Mouse (Mus musculus) lung, postnatal 0 days (tissue): ENCODE measurements at regions not wholly inside any gene's neighbourhood (a gene's known extent, or its start where the extent isn't known, plus 50 kb on each side); places are given as distances from the start of the nearest gene placed in this dataset.
A peak's percentile ranks its signal among the peaks of the same experiment; 100 is the strongest.

Source experiments
- ATAC-seq: fragments of 200-750 bp; cut with Nextera tagmentation; 2 replicates; pipeline ENCODE4 v1.8.0; 2017; ENCODE audit warnings: moderate library complexity
- DNase-seq: peaks from one replicate; pipeline ENCODE4 v3.0.0-alpha.2; 2016; ENCODE audit warnings: low spot score
- H3K27ac ChIP-seq: fragments of 300-500 bp; sonication (generic); 2 replicates; pipeline ENCODE4 v1.5.1; 2014; ENCODE audit warnings: antibody characterized with exemption, mild to moderate bottlenecking, low read length, mixed read lengths
- H3K27me3 ChIP-seq: fragments of 300-500 bp; sonication (generic); replicated peaks from 2 replicates; pipeline ENCODE4 v1.6.1; 2014; ENCODE audit warnings: low read length, mixed read lengths; ENCODE audit not compliant: insufficient read depth
- H3K36me3 ChIP-seq: fragments of 300-500 bp; sonication (generic); 2 replicates; pipeline ENCODE4 v1.6.1; 2014; ENCODE audit warnings: low read length, mixed read lengths; ENCODE audit not compliant: insufficient read depth
- H3K4me1 ChIP-seq: fragments of 300-500 bp; sonication (generic); 2 replicates; pipeline ENCODE4 v1.6.1; 2014; ENCODE audit warnings: antibody characterized with exemption, low read depth, low read length, mixed read lengths; ENCODE audit not compliant: insufficient read depth
- H3K4me2 ChIP-seq: fragments of 300-500 bp; sonication (generic); replicated peaks from 2 replicates; pipeline ENCODE4 v1.6.1; 2014; ENCODE audit warnings: low read depth, mild to moderate bottlenecking, low read length, moderate library complexity, mixed read lengths
- H3K4me3 ChIP-seq: fragments of 300-500 bp; sonication (generic); 2 replicates; pipeline ENCODE4 v1.5.1; 2014; ENCODE audit warnings: low read depth, low read length
- H3K9ac ChIP-seq: fragments of 300-500 bp; sonication (generic); replicated peaks from 2 replicates; pipeline ENCODE4 v1.6.1; 2014; ENCODE audit warnings: low read depth, mild to moderate bottlenecking
- H3K9me3 ChIP-seq: fragments of 300-500 bp; sonication (generic); 2 replicates; pipeline ENCODE4 v1.6.1; 2016; ENCODE audit warnings: low read length, mixed read lengths
- CTCF ChIP-seq: IDR thresholded peaks from 2 replicates; pipeline ENCODE4 v1.5.1; 2016; ENCODE audit warnings: antibody characterized with exemption, mild to moderate bottlenecking
- EP300 ChIP-seq: IDR thresholded peaks from 2 replicates; pipeline ENCODE4 v1.6.1; 2016; ENCODE audit warnings: antibody characterized with exemption, mild to moderate bottlenecking, control low read depth
- WGBS: fragments of 180-500 bp; shearing (Covaris S2); extraction: QIAGEN DNeasy Blood & Tissue Kit; methylation state at CpG from one replicate; pipeline ENCODE4 v1.1.7; 2014; 5-methylcytosine and 5-hydroxymethylcytosine counted together

DNA sequence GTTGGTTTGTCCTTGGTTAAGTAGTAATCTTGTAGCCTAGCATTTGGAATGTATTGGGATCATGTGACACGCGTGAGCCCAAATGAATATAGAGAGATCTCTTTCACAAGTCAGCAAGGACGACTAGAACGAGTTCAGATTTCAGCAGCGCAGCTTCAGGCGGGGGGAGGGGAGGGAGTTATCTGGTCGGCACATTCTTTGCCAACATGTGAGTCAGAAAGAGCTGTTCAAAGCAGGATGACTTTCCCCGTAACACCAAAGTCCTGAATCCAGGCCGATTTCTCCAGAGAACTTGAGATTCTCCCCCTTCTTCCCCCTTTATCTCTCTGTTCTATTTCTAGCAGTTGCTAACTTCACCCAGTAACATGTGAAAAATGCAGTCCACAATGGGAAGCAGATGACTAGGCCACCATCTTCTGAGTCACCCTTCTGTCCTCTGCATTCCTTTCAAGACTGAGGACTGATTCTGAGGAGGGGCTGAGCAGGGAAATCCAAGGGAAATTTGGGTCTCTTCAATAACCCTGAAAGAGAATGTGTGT is 155.1 kb downstream of the En1 start:
- no peak overlapping the region for H3K4me3 ChIP-seq
- H3K4me2 ChIP-seq: no peak overlapping the region
- DNase-seq: peak; percentile 65
- H3K27me3 ChIP-seq: no peaks in the 10 kb centered on the region
- 35% methylated on average over 9 of the region's 9 CpGs for WGBS
- no peak overlapping the region for H3K27ac ChIP-seq
- TF ChIP-seq CTCF: no peak
- TF ChIP-seq EP300: no peak
- no peak overlapping the region for H3K9ac ChIP-seq
- H3K9me3 ChIP-seq: no peaks in the 10 kb centered on the region
- no peaks in the 10 kb centered on the region for H3K4me1 ChIP-seq
- peak; percentile 53 for ATAC-seq
- H3K36me3 ChIP-seq: no peaks in the 10 kb centered on the region

DNA sequence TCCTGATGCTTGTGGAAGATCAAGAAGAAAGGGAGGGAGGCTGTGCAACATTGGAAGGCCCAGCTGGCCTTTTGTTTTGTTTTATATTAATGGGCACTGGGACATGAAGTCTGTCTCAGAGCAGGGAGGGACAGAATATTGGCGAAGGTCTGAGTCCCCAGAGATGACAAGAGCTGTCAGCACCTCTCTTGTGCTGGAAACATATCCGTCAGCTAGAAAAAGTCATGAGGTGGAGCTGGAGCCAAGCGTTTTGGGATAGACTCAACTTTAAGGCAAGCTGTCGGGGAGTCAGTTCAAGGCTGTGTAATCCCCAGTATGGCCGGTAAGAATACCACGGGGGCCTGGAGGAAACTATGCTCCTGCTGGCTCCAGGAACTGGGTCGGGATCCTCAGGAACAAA is 156.0 kb downstream of the En1 start:
- WGBS: 55% methylated on average over 7 of the region's 7 CpGs
- no peaks in the 10 kb centered on the region for H3K9me3 ChIP-seq
- H3K36me3 ChIP-seq: no peaks in the 10 kb centered on the region
- DNase-seq: peak; percentile 21
- peak; percentile 52 for ATAC-seq
- H3K27ac ChIP-seq: no peak overlapping the region
- H3K4me2 ChIP-seq: no peak overlapping the region
- no peaks in the 10 kb centered on the region for H3K27me3 ChIP-seq
- no peak overlapping the region for H3K9ac ChIP-seq
- H3K4me1 ChIP-seq: no peaks in the 10 kb centered on the region
- no peak for TF ChIP-seq EP300
- TF ChIP-seq CTCF: no peak
- H3K4me3 ChIP-seq: no peak overlapping the region

DNA sequence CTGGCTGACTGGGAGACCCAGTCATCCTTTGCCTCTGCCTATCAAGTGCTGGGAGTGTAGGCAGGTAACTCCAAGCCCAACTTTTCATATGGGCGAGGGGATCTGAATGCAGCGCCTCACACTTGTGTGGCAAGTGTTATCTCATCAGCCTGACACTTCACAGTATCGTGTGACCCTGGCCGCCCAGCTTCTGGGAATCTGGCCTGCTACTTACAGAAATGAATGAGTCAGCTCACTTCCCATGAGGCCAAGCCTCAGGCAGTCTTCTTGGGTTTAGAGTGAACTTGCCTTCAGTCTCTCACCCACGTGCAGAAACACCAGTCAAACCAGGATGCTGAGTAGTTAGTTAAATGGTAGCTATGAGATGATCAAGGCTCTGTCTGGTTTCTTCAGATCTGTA is 156.5 kb downstream of the En1 start:
- no peaks in the 10 kb centered on the region for H3K36me3 ChIP-seq
- H3K4me1 ChIP-seq: no peaks in the 10 kb centered on the region
- DNase-seq: no peak
- WGBS: 41% methylated on average over 5 of the region's 5 CpGs
- H3K4me3 ChIP-seq: no peak overlapping the region
- no peaks in the 10 kb centered on the region for H3K27me3 ChIP-seq
- no peak overlapping the region for H3K27ac ChIP-seq
- no peaks in the 10 kb centered on the region for H3K9me3 ChIP-seq
- ATAC-seq: no peak
- TF ChIP-seq EP300: no peak
- no peak for TF ChIP-seq CTCF
- H3K4me2 ChIP-seq: no peak overlapping the region
- H3K9ac ChIP-seq: no peak overlapping the region

DNA sequence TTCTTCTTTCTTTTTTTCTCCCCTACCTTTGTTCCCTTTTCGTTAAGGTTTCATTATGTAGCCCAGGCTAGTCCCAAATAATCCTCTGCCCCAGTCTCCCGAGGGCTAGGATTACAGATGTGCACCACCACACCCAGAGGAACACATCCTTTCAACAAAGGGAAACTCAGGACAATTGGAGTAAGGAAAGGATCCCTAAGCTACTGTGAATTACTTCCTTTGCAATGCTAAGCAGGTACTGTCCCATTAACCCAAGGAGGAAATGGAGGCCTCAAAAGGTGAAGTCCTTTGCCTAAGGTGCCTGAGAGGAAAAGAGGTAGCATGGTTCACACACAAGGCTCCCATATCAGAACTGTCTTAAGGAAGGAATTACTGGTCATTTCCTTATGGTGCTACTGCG is 157.2 kb downstream of the En1 start:
- H3K4me3 ChIP-seq: no peak overlapping the region
- 62% methylated on average over 3 of the region's 3 CpGs for whole genome bisulfite sequencing
- H3K27ac ChIP-seq: no peak overlapping the region
- no peak overlapping the region for H3K4me2 ChIP-seq
- H3K9ac ChIP-seq: no peak overlapping the region
- no peaks in the 10 kb centered on the region for H3K27me3 ChIP-seq
- ATAC-seq: no peak
- H3K4me1 ChIP-seq: no peaks in the 10 kb centered on the region
- no peaks in the 10 kb centered on the region for H3K36me3 ChIP-seq
- TF ChIP-seq CTCF (no peak), EP300 (no peak)
- no peak for DNase-seq
- H3K9me3 ChIP-seq: no peaks in the 10 kb centered on the region

DNA sequence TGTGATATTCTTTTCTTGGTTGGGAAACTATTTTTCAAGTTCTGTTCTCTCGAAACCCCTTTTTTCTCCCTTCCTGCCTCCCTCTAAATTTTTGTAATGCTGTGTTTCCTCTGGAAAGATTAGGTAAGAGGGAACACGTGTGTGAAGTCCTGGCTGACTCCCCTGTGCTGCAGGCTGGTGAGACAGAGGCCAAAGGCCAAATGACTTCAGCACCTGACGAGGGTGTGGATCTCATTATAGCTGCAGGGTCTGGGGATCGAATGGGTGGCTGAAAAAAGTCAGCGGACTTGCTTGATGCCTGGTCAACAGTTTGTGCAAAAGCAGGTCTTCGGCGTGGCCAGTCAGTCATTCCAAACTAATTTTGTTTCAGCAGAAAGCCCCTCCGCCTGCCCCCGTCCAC is 159.1 kb downstream of the En1 start:
- no peaks in the 10 kb centered on the region for H3K9me3 ChIP-seq
- DNase-seq (no peak), ATAC-seq (no peak)
- H3K36me3 ChIP-seq: no peaks in the 10 kb centered on the region
- no peak overlapping the region for H3K4me3 ChIP-seq
- no peaks in the 10 kb centered on the region for H3K27me3 ChIP-seq
- no peak overlapping the region for H3K4me2 ChIP-seq
- H3K4me1 ChIP-seq: no peaks in the 10 kb centered on the region
- H3K27ac ChIP-seq: no peak overlapping the region
- TF ChIP-seq EP300: no peak
- no peak for TF ChIP-seq CTCF
- no peak overlapping the region for H3K9ac ChIP-seq
- WGBS: 84% methylated on average over 9 of the region's 9 CpGs

DNA sequence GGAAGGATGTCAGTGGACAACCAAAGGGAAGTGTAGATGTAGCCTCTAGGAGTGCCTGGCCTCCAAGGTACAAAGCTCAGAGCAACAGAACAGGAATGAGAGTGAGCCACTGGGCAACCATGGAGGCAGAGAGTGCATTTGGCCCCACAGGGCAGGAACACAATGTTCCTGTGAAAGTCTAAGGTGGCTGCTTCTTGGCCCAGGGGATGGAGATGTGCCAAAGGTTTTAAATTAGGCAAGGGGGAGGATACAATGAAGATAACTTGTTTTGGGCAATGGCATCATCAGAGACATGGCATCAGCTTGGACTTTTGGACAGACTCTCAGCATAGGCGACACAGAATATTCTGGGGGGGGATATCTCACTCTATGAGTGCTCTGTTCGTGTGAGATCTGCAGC is 160.3 kb downstream of the En1 start:
- no peak overlapping the region for H3K4me3 ChIP-seq
- ATAC-seq (no peak), DNase-seq (no peak)
- no peak overlapping the region for H3K4me2 ChIP-seq
- H3K4me1 ChIP-seq: no peaks in the 10 kb centered on the region
- TF ChIP-seq EP300 (no peak), CTCF (no peak)
- no peaks in the 10 kb centered on the region for H3K9me3 ChIP-seq
- H3K27ac ChIP-seq: no peak overlapping the region
- H3K9ac ChIP-seq: no peak overlapping the region
- WGBS: 82% methylated on average over 2 of the region's 2 CpGs
- H3K36me3 ChIP-seq: no peaks in the 10 kb centered on the region
- no peaks in the 10 kb centered on the region for H3K27me3 ChIP-seq

DNA sequence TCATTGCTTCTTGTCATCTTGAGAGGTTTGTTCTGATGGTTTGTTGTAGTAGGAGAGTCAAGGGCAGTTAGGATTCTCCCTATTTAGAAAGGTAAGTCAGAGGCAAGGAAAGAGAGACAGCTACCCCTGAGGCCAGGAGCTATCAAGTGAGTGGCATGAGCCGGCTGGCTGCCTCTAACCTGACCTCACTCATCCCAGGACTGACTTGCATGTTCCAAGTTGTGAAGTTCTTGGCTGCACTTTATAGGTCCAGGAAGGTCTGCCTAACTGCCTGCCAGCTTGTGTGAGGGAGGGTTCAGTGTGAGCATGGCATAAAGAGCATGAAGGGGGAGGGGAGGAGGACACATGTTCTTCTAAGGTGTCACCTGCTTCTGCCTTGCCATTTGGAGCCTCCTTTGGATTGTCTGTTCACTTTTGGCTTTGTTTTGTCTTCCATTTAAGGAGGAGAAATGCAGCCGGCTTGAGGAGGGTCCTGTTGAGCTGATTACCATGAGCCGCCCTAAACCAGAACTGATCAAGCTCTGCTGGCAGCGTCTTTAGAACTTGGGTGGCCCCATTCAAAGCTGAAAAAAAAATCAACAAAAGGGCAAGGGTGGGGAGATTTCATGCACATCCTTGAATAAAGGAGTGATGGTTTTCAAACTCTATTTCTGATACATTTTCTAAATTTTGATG is 160.8 kb downstream of the En1 start:
- WGBS: 72% methylated on average over 4 of the region's 4 CpGs
- no peak overlapping the region for H3K27ac ChIP-seq
- DNase-seq (no peak), ATAC-seq (no peak)
- no peaks in the 10 kb centered on the region for H3K36me3 ChIP-seq
- H3K27me3 ChIP-seq: no peaks in the 10 kb centered on the region
- H3K9ac ChIP-seq: no peak overlapping the region
- no peaks in the 10 kb centered on the region for H3K9me3 ChIP-seq
- TF ChIP-seq EP300 (no peak), CTCF (no peak)
- no peak overlapping the region for H3K4me3 ChIP-seq
- H3K4me2 ChIP-seq: no peak overlapping the region
- H3K4me1 ChIP-seq: no peaks in the 10 kb centered on the region
